In the genomic region with DNA sequence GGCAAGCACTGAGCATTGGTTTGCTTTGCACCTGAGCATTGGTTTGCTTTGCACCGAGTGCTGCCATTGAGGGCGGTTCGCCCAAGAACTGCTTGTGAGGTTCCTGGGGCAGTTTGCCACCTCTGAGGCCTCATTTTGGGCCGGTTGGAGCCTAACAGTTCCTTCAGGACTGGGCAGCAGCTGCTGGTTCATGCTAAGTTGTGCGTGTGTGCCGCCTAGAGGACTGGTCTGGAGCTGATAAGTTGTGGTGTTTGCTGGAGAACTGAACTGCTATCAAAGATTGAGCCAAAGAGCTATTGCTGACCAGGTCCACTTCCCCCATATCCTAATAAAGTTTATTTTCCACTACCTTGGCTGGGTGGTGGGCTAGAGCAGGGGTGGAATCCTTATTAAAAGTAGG, we compare ENCODE assay signal across 18 mouse cellular contexts. TPM values are rescaled to one million over a fixed set of nuclear protein-coding genes. Genes with fewer than 3 reads are reported as not detected.
DNase-seq lines count a peak whose midpoint lies in the region; ATAC-seq and TF ChIP-seq lines count a peak whose summit lies in the region.
"Had no signal": no experiment of that assay in that cellular context is flagged by ENCODE, and none has a peak within 500 bp of the region (broad histone marks: within the 10 kb centered on the region; RNA-seq: fewer than 3 reads in every experiment).

No protein-coding gene starts in this region.

- TF ChIP-seq EP300 in liver, embryonic 14.5 days (IDR thresholded peaks at IDR 0.05; ENCODE audit: low read depth) = no peak

- TF ChIP-seq CTCF in liver, embryonic 14.5 days (IDR thresholded peaks at IDR 0.05; ENCODE audit: low read depth) = peak; percentile 28; the same call in 1 of the 2 replicates
- TF ChIP-seq CTCF in left cerebral cortex, adult 2 months (IDR thresholded peaks at IDR 0.05) = no peak

- H3K27me3 ChIP-seq in liver, embryonic 14.5 days (ENCODE audit: control insufficient read depth, insufficient read depth, low read length) = no peaks in the 10 kb centered on the region
- no peaks in the 10 kb centered on the region for H3K27me3 ChIP-seq in liver, embryonic 12.5 days (replicated peaks)
- H3K27me3 ChIP-seq: embryonic facial prominence, embryonic 12.5 days; forebrain, embryonic 13.5 days; forebrain, embryonic 15.5 days had no signal

- H3K27ac ChIP-seq in liver, embryonic 14.5 days = no peak overlapping the region
- H3K27ac ChIP-seq in liver, embryonic 12.5 days = no peak overlapping the region
- no peak overlapping the region for H3K27ac ChIP-seq in left cerebral cortex, adult 2 months
- H3K27ac ChIP-seq: embryonic facial prominence, embryonic 10.5 days; embryonic facial prominence, embryonic 12.5 days; forebrain, embryonic 13.5 days; forebrain, embryonic 15.5 days had no signal

- H3K9ac ChIP-seq in liver, embryonic 14.5 days (replicated peaks) = no peak overlapping the region
- no peak overlapping the region for H3K9ac ChIP-seq in liver, embryonic 12.5 days
- H3K9ac ChIP-seq: embryonic facial prominence, embryonic 12.5 days; forebrain, embryonic 13.5 days; forebrain, embryonic 15.5 days; forebrain, postnatal 0 days had no signal

- H3K4me2 ChIP-seq in liver, embryonic 14.5 days (ENCODE audit: low read depth) = no peak overlapping the region
- no peak overlapping the region for H3K4me2 ChIP-seq in liver, embryonic 12.5 days
- H3K4me2 ChIP-seq: embryonic facial prominence, embryonic 12.5 days; forebrain, embryonic 13.5 days; forebrain, embryonic 15.5 days had no signal

- H3K4me3 ChIP-seq in liver, embryonic 14.5 days (ENCODE audit: insufficient read depth in 1 of 2, low read depth in 2 of 2, low read length in 2 of 2) = no peak overlapping the region
- no peak overlapping the region for H3K4me3 ChIP-seq in liver, embryonic 12.5 days
- H3K4me3 ChIP-seq in left cerebral cortex, adult 2 months = no peak overlapping the region
- H3K4me3 ChIP-seq: embryonic facial prominence, embryonic 10.5 days; embryonic facial prominence, embryonic 12.5 days; forebrain, embryonic 13.5 days; forebrain, embryonic 15.5 days had no signal

- DNase-seq in liver, embryonic 14.5 days (ENCODE audit: low read depth in 3 of 3, low spot score in 3 of 3) = no peak
- no peak for DNase-seq in left cerebral cortex, adult 2 months (ENCODE audit: extremely low spot score in 1 of 2, low spot score in 2 of 2)
- no peak for DNase-seq in spleen, postnatal 36 days (ENCODE audit: low spot score in 2 of 2)
- DNase-seq: adrenal gland, adult 8-10 months; adrenal gland, postnatal 14 days; adrenal gland, postnatal 36 days; cerebellum, adult 11-12 months; cerebellum, adult 2 months; cerebellum, adult 9-10 months; cerebellum, postnatal 10 days; cerebellum, postnatal 25 days; forebrain, postnatal 0 days had no signal

- no peaks in the 10 kb centered on the region for H3K9me3 ChIP-seq in liver, embryonic 14.5 days (ENCODE audit: control insufficient read depth, low read length)
- H3K9me3 ChIP-seq in liver, embryonic 12.5 days (replicated peaks) = no peaks in the 10 kb centered on the region
- H3K9me3 ChIP-seq: embryonic facial prominence, embryonic 10.5 days; embryonic facial prominence, embryonic 12.5 days; forebrain, embryonic 13.5 days; forebrain, embryonic 15.5 days had no signal

- H3K36me3 ChIP-seq in liver, embryonic 14.5 days (replicated peaks; ENCODE audit: control insufficient read depth, insufficient read depth, low read depth) = peaks cover 29% of the 10 kb centered on the region
- H3K36me3 ChIP-seq in liver, embryonic 12.5 days = peaks cover 98% of the 10 kb centered on the region

- intact Hi-C loops in left cerebral cortex, adult 2 months (cut with DNase I) = no loop called here

- ATAC-seq in liver, embryonic 14.5 days (ENCODE audit: insufficient read depth) = no peak
- ATAC-seq in liver, embryonic 12.5 days = no peak
- peak; percentile 59 for ATAC-seq in megakaryocyte progenitor cell, adult 5-6 weeks (replicated peaks; ENCODE audit: poor library complexity)
- ATAC-seq: forebrain, embryonic 13.5 days; forebrain, embryonic 15.5 days; forebrain, postnatal 0 days had no signal

- 0 out of 4 replicates have a peak, but pooled peaks cover 0 to 4% of the 10 kb centered on the region in 2 experiments for H3K4me1 ChIP-seq in liver, embryonic 14.5 days (replicated peaks; ENCODE audit: control insufficient read depth in 2 of 2, insufficient read depth in 2 of 2, low read length in 1 of 2)
- H3K4me1 ChIP-seq in liver, embryonic 12.5 days = peaks cover 29% of the 10 kb centered on the region
- H3K4me1 ChIP-seq: embryonic facial prominence, embryonic 10.5 days; embryonic facial prominence, embryonic 12.5 days; forebrain, embryonic 13.5 days; forebrain, embryonic 15.5 days had no signal

- 62% methylated on average over 6 of the region's 6 CpGs for WGBS in liver, embryonic 14.5 days (ENCODE audit: insufficient replicate concordance)
- 73% methylated on average over 6 of the region's 6 CpGs for WGBS in liver, embryonic 12.5 days (ENCODE audit: insufficient replicate concordance)

RNA-seq across cellular contexts. Expression of a gene that starts 11.9 kb away (rescaled TPM):
- polyA plus RNA-seq in liver, embryonic 14.5 days (2012; rRNA removed) = 2.6 and 3.5 TPM in 2 replicates
- 6.6 and 6.8 TPM in 2 replicates for polyA plus RNA-seq in liver, embryonic 14.5 days (2014; fragmentation: Nextera tagmentation; extraction: Ambion mirVana)
- polyA plus RNA-seq in liver, embryonic 12.5 days (2016; fragmentation: Nextera tagmentation; extraction: Ambion mirVana) = 12.3 and 12.9 TPM in 2 replicates
- total RNA-seq in megakaryocyte progenitor cell, adult 5-6 weeks (2015) = 28.3 and 32.2 TPM in 2 replicates
- total RNA-seq in megakaryocyte progenitor cell, adult 5-6 weeks (2017) = 43.3 and 47.9 TPM in 2 replicates
- 1 to 10 TPM; 3.6 TPM for total RNA-seq in left cerebral cortex, adult 2 months (2021)

RNA-seq across cellular contexts. Expression of a gene that starts 32.7 kb away (rescaled TPM):
- 9.3 and 11.4 TPM in 2 replicates for polyA plus RNA-seq in liver, embryonic 14.5 days (2012; rRNA removed)
- 14.0 and 16.1 TPM in 2 replicates for polyA plus RNA-seq in liver, embryonic 14.5 days (2014; fragmentation: Nextera tagmentation; extraction: Ambion mirVana)
- polyA plus RNA-seq in liver, embryonic 12.5 days (2016; fragmentation: Nextera tagmentation; extraction: Ambion mirVana) = 40.7 and 44.9 TPM in 2 replicates
- 58.5 and 59.2 TPM in 2 replicates for total RNA-seq in megakaryocyte progenitor cell, adult 5-6 weeks (2015)
- total RNA-seq in megakaryocyte progenitor cell, adult 5-6 weeks (2017) = 16.8 and 17.9 TPM in 2 replicates
- total RNA-seq in left cerebral cortex, adult 2 months (2021) = 10 to 100 TPM; 21.6 to 27.6 TPM

RNA-seq across cellular contexts. Expression of a gene that starts 32.7 kb away (rescaled TPM):
- 15.0 and 25.7 TPM in 2 replicates for polyA plus RNA-seq in liver, embryonic 14.5 days (2012; rRNA removed)
- polyA plus RNA-seq in liver, embryonic 14.5 days (2014; fragmentation: Nextera tagmentation; extraction: Ambion mirVana) = 33.6 and 34.8 TPM in 2 replicates
- polyA plus RNA-seq in liver, embryonic 12.5 days (2016; fragmentation: Nextera tagmentation; extraction: Ambion mirVana) = 46.0 and 49.1 TPM in 2 replicates
- 95.0 and 110 TPM in 2 replicates for total RNA-seq in megakaryocyte progenitor cell, adult 5-6 weeks (2015)
- 138 and 151 TPM in 2 replicates for total RNA-seq in megakaryocyte progenitor cell, adult 5-6 weeks (2017)
- total RNA-seq in left cerebral cortex, adult 2 months (2021) = 10 to 100 TPM; 43.0 to 47.6 TPM

Comparison
In these comparisons a context has a peak if more than half of its experiments do, and no peak if none do; other contexts are left out.
1. RNA of a gene that starts 11.9 kb away (total RNA-seq): 28.3 to 47.9 TPM in megakaryocyte progenitor cell, adult 5-6 weeks; 3.6 TPM in left cerebral cortex, adult 2 months; every median in the first group is over 4 times any median in the second.